Mouse (Mus musculus) C2C12 (cell line): ENCODE results near the gene Vwa1. TPM values are rescaled to one million over a fixed set of nuclear protein-coding genes. Genes with fewer than 3 reads are reported as not detected.
"Not testable (repeated sequence)": the region's sequence is repeated elsewhere in the genome, so short reads cannot be mapped to it uniquely, and the experiment has no call there.

Experiments used
- H3K27me3 ChIP-seq: one replicate; pipeline ENCODE4 v1.6.1; 2011; ENCODE audit not compliant: control insufficient read depth, insufficient read depth, insufficient read length
- H3K36me3 ChIP-seq: one replicate; pipeline ENCODE4 v1.6.1; 2011; ENCODE audit not compliant: control insufficient read depth, insufficient read depth
- H3K4me3 ChIP-seq: one replicate; pipeline ENCODE4 v1.5.1; 2011; ENCODE audit warnings: mild to moderate bottlenecking, control low read depth; ENCODE audit not compliant: poor library complexity, insufficient read depth, severe bottlenecking
- H3K79me2 ChIP-seq: one replicate; pipeline ENCODE4 v1.6.1; 2011; ENCODE audit not compliant: control insufficient read depth, insufficient read depth
- H3K79me3 ChIP-seq: one replicate; pipeline ENCODE4 v1.6.1; 2011; ENCODE audit warnings: low read depth, control low read depth
- H3ac ChIP-seq: one replicate; pipeline ENCODE3; 2011; ENCODE audit warnings: low read depth; ENCODE audit not compliant: control insufficient read depth, insufficient read length
- CEBPB ChIP-seq: IDR thresholded peaks from one replicate; pipeline ENCODE4 v1.6.1; 2011; ENCODE audit warnings: low read depth, mild to moderate bottlenecking, control low read depth, moderate library complexity
- CTCF ChIP-seq: IDR thresholded peaks from one replicate; pipeline ENCODE4 v1.5.1; 2011; ENCODE audit not compliant: control insufficient read depth, insufficient read depth, insufficient read length
- FOSL1 ChIP-seq: IDR thresholded peaks from one replicate; pipeline ENCODE4 v1.8.0; 2011; ENCODE audit warnings: mild to moderate bottlenecking, low read length; ENCODE audit not compliant: poor library complexity, insufficient read depth, severe bottlenecking
- MAX ChIP-seq: IDR thresholded peaks from one replicate; pipeline ENCODE4 v1.6.1; 2011; ENCODE audit warnings: mild to moderate bottlenecking, control low read depth
- MYOD1 ChIP-seq: IDR thresholded peaks from one replicate; pipeline ENCODE4 v1.6.1; 2011; ENCODE audit warnings: low read depth; ENCODE audit not compliant: control insufficient read depth, insufficient read length
- MYOG ChIP-seq: IDR thresholded peaks from one replicate; pipeline ENCODE4 v1.6.1; 2011; ENCODE audit not compliant: control insufficient read depth, insufficient read length; ENCODE audit errors: extremely low read depth
- USF1 ChIP-seq: IDR thresholded peaks from one replicate; pipeline ENCODE4 v1.6.1; 2011; ENCODE audit warnings: low read depth, mild to moderate bottlenecking, control low read depth, moderate library complexity
- polyA plus RNA-seq: library from polyadenylated mRNA; unstranded; fragments of >200 nt; fragmentation: generic; extraction: Trizol; gene quantifications from one replicate; pipeline ENCODE4 v1.2.1, GENCODE M21; 2012; ENCODE audit warnings: missing spikeins

Vwa1 gene
- polyA plus RNA-seq, 1 experiment: 1.0 TPM

GRCm38 (mm10) chr4:155791240-155791933 lies 16.9 kb upstream of the Vwa1 start:
- Histone ChIP-seq H3K79me3 (no peaks in the 10 kb centered on the region), H3K4me3 (no peak overlapping the region), H3ac (no peak overlapping the region), H3K27me3 (peaks cover 20% of the 10 kb centered on the region), H3K79me2 (no peaks in the 10 kb centered on the region), H3K36me3 (no peaks in the 10 kb centered on the region)
- TF ChIP-seq MYOG (no peak), MAX (no peak), USF1 (no peak), CEBPB (no peak), MYOD1 (no peak), CTCF (no peak), FOSL1 (no peak)

DNA sequence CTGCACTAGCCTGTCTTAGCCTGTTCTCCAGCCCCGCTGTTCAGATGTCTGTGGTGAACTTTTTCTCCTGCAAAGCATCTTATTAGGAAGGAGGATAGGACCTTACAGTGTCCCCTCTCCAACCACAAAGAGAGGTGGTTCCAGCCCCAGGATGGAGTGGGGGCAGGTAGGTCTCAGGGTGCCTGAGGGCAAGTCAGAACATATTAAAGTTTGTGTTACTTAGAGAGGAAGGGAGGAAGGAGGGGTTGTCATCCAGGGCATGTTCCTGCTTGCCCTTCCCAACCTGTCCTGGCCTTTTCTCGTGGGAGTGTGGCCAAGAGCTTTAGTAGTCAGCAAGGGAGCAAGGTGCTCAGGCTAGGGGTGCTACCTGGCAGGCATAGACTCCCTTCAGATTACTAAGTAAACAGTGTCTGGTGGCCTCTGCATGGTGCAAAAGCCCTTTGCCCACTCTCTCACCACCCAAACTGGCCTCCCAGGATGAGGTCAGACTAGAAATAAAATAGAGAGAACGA lies 16.2 kb upstream of the Vwa1 start:
- H3K36me3 ChIP-seq: no peaks in the 10 kb centered on the region
- H3K79me2 ChIP-seq: no peaks in the 10 kb centered on the region
- no peak overlapping the region for H3K4me3 ChIP-seq
- H3ac ChIP-seq: no peak overlapping the region
- TF ChIP-seq USF1 (no peak), MAX (no peak), FOSL1 (no peak), MYOD1 (no peak), MYOG (no peak), CTCF (no peak), CEBPB (no peak)
- H3K79me3 ChIP-seq: no peaks in the 10 kb centered on the region
- H3K27me3 ChIP-seq: peaks cover 16% of the 10 kb centered on the region

DNA sequence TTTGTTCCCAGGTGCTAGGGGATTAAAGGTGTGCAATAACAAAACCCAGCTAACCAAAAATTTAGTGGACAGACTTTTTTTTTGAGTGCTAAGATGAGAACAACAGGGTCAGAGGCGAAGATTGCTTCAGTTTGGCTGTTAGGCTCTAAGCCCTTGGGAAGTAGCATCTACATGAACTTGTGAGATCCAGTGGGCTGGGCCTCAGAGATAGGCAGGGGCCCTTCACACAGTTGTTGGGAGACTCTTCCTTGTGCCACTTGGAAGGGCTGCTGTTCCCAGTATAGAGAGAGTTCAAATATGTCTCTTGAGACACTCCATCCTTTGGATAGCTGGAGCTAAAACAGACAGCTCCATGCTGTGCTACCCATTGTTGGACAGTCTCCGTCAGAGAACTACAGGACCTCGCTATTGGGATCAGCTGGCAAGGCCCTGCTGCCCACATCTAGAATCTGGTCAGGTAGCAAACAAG lies 15.6 kb upstream of the Vwa1 start, which contains the start of gene Ankrd65:
Gene Ankrd65 (plus strand): TSS at position 419 of the 469 bp plus-strand sequence.
- TF ChIP-seq CEBPB: no peak
- Histone ChIP-seq H3K27me3 (peaks cover 16% of the 10 kb centered on the region), H3K79me3 (no peaks in the 10 kb centered on the region), H3ac (no peak within 1 kb of the TSS), H3K36me3 (no peaks in the 10 kb centered on the region), H3K4me3 (no peak within 1 kb of the TSS), H3K79me2 (no peaks in the 10 kb centered on the region)

DNA sequence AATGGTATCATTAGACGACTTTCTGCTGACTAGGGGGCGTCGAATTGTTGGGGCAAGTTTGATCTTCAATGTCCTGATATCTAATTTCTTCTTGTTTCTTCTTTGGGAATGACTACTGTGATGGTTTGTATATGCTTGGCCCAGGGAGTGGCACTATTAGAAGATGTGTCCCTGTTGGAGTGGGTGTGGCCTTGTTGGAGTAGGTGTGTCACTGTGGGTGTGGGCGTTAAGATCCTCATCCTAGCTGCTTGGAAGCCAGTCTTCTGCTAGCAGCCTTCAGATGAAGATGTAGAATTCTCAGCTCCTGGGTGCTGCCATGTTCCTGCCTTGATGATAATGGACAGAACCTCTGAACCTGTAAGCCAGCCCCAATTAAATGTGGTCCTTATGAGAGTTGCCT lies 14.3 kb upstream of the Vwa1 start:
- H3K27me3 ChIP-seq: peaks cover 16% of the 10 kb centered on the region
- H3ac ChIP-seq: not testable (repeated sequence)

GRCm38 (mm10) chr4:155788300-155788699 lies 13.8 kb upstream of the Vwa1 start:
- H3ac ChIP-seq: no peak overlapping the region
- H3K79me3 ChIP-seq: no peaks in the 10 kb centered on the region
- H3K4me3 ChIP-seq: no peak overlapping the region
- H3K27me3 ChIP-seq: peaks cover 16% of the 10 kb centered on the region
- H3K36me3 ChIP-seq: no peaks in the 10 kb centered on the region
- TF ChIP-seq CTCF (no peak), MYOD1 (no peak), MAX (no peak), FOSL1 (no peak), CEBPB (no peak)
- H3K79me2 ChIP-seq: no peaks in the 10 kb centered on the region

More for the DNA sequence above, 14.3 kb upstream of the Vwa1 start:
- H3K4me3 ChIP-seq, H3K79me3 ChIP-seq, H3K79me2 ChIP-seq, H3K36me3 ChIP-seq: not testable (repeated sequence)

- no peak within 1 kb of the TSS for H3K4me3 ChIP-seq
Observed at GRCm38 (mm10) chr4:155785819-155786218, 11.3 kb upstream of the Vwa1 start, which contains the start of gene Tmem88b. Tmem88b (minus strand) TSS chr4:155785874.

More at GRCm38 (mm10) chr4:155785819-155786218, 11.3 kb upstream of the Vwa1 start, which contains the start of gene Tmem88b:
- no peak within 1 kb of the TSS for H3ac ChIP-seq
- no peaks in the 10 kb centered on the region for H3K36me3 ChIP-seq
- H3K79me3 ChIP-seq: no peaks in the 10 kb centered on the region
- TF ChIP-seq CTCF (no peak), USF1 (no peak), CEBPB (no peak), MYOG (no peak)
- H3K27me3 ChIP-seq: peaks cover 2% of the 10 kb centered on the region
- no peaks in the 10 kb centered on the region for H3K79me2 ChIP-seq
